Mouse (Mus musculus) central nervous system, embryonic 11.5 days (tissue): ENCODE results near the gene Ldlr. TPM values are rescaled to one million over a fixed set of nuclear protein-coding genes. Genes with fewer than 3 reads are reported as not detected.

ENCODE experiments used
- polyA plus RNA-seq: library from polyadenylated mRNA; depleted of rRNA; stranded (reverse); fragments of >200 nt; gene quantifications from 2 replicates; pipeline ENCODE4 v1.2.3, GENCODE M21; 2012; rRNA removed

The Ldlr gene
- 32.9 and 34.9 TPM in 2 replicates for polyA plus RNA-seq

GRCm38 (mm10) chr9:21723377-21724146, at the start of gene Ldlr:
Ldlr (plus strand) TSS chr9:21723483.

DNA sequence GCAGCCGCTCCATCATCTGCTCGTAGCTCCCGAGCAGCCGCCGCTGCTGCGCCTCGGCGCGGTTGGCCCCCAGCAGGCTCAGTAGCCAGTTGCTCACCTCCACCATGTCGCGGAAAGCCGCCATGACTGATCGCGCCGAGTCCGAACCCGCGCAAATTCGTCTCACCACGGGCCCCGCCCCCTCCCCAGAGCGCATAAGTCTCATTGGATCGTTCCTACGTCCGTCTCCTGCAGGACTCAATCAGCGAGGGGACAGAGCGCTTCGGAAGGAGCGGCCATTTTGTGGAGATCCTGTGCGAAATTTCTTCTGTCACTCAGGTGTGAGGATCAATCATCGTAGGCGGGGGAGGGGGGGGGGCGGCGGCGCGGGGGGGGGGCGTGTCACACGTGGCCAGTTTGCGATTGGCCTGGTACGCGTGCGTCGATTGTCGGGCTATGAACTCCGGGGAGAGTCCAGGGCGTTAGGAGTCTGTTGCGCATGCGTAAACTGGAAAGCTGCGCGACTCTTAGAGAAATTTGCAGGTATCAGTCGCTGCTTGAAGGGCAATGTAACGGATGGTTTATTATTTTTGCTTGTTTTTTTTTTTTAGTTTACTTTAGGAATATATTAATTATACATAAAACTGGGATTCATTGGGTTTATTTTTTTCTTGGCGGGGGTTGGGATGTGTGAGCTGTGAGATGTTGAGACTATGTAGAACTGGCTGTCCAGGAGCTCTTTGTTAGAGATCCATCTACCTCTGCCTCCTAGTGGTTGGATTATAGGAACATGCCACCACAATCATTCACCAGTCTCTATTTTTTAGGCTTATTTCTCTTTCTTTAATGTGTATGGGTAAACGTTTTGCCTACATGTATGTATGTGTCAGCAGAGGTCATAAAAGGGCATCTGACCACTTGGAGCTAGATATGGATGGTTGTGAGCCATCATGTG, 37.1 kb downstream of the Ldlr start, which contains the start of gene Spc24:
Gene Spc24, minus strand, starts transcription at position 149 of the 934 bp plus-strand sequence.

GRCm38 (mm10) chr9:21798345-21799009, 75.2 kb downstream of the Ldlr start, which contains the start of gene Kank2:
Kank2 (minus strand) TSS chr9:21798744.

Other genes starting within 250 kb of the Ldlr start
- gene Tmed1, start 213.2 kb upstream of the Ldlr start, polyA plus RNA-seq, result 56.2 and 62.2 TPM in 2 replicates
- 0.70 and 0.75 TPM in 2 replicates for gene AB124611, start 197.3 kb upstream of the Ldlr start, polyA plus RNA-seq
- gene Carm1, start 176.6 kb upstream of the Ldlr start, polyA plus RNA-seq, result 60.6 and 128 TPM in 2 replicates
- 43.3 and 43.5 TPM in 2 replicates for gene Timm29, start 130.8 kb upstream of the Ldlr start, polyA plus RNA-seq
- gene Yipf2, start 130.7 kb upstream of the Ldlr start, polyA plus RNA-seq, result 8.9 and 14.4 TPM in 2 replicates
- gene Smarca4, start 107.3 kb upstream of the Ldlr start, polyA plus RNA-seq, result 153 and 166 TPM in 2 replicates
- gene Spc24, start 36.8 kb downstream of the Ldlr start, polyA plus RNA-seq, result 96.4 and 121 TPM in 2 replicates
- gene Kank2, start 75.3 kb downstream of the Ldlr start, polyA plus RNA-seq, result 14.3 and 22.8 TPM in 2 replicates
- gene Angptl8, start 112.0 kb downstream of the Ldlr start, polyA plus RNA-seq, result 0.17 and 0.86 TPM in 2 replicates
- 47.1 and 89.7 TPM in 2 replicates for gene Dock6, start 129.2 kb downstream of the Ldlr start, polyA plus RNA-seq
- 7.1 and 10.0 TPM in 2 replicates for gene Rab3d, start 194.7 kb downstream of the Ldlr start, polyA plus RNA-seq
- 7.9 and 8.4 TPM in 2 replicates for gene Ccdc159, start 204.0 kb downstream of the Ldlr start, polyA plus RNA-seq
- gene Tmem205, start 204.1 kb downstream of the Ldlr start, polyA plus RNA-seq, result 23.9 and 26.4 TPM in 2 replicates
- gene Plppr2, start 213.6 kb downstream of the Ldlr start, polyA plus RNA-seq, result 30.6 and 36.7 TPM in 2 replicates
- gene Swsap1, start 232.3 kb downstream of the Ldlr start, polyA plus RNA-seq, result 7.4 and 7.8 TPM in 2 replicates
- 12.4 and 18.9 TPM in 2 replicates for gene Epor, start 240.0 kb downstream of the Ldlr start, polyA plus RNA-seq